Mouse (Mus musculus) spleen, adult 2 months (tissue): ENCODE measurements around the gene Aspdh. TPM values are rescaled to one million over a fixed set of nuclear protein-coding genes. Genes with fewer than 3 reads are reported as not detected.

Source experiments
- DNase-seq, 2 experiments: peaks; one replicate each; pipeline versions ENCODE4 v3.0.0 to v3.0.0-alpha.2; 2012 to 2021; ENCODE audit warnings: low spot score in 2 of 2, low read depth in 1 of 2
- H3K27ac ChIP-seq: fragments of 200-500 bp; 2 replicates; pipeline ENCODE4 v1.5.1; 2012; ENCODE audit warnings: low read length, inconsistent platforms; ENCODE audit not compliant: insufficient read depth
- H3K27me3 ChIP-seq: fragments of 200-500 bp; 2 replicates; pipeline ENCODE4 v1.6.1; 2012; ENCODE audit warnings: mild to moderate bottlenecking, moderate library complexity, low read length, inconsistent platforms; ENCODE audit not compliant: control insufficient read depth, insufficient read depth
- H3K36me3 ChIP-seq: fragments of 200-500 bp; 2 replicates; pipeline ENCODE4 v1.6.1; 2012; ENCODE audit warnings: mild to moderate bottlenecking, low read length, inconsistent platforms; ENCODE audit not compliant: control insufficient read depth, insufficient read depth
- H3K4me1 ChIP-seq: fragments of 200-500 bp; 2 replicates; pipeline ENCODE4 v1.6.1; 2011; ENCODE audit warnings: inconsistent platforms; ENCODE audit not compliant: control insufficient read depth, insufficient read depth, insufficient read length
- H3K4me3 ChIP-seq: fragments of 200-500 bp; 2 replicates; pipeline ENCODE4 v1.5.1; 2011; ENCODE audit warnings: mild to moderate bottlenecking, inconsistent platforms; ENCODE audit not compliant: insufficient read depth, insufficient read length; ENCODE audit errors: extremely low read depth
- CTCF ChIP-seq: fragments of 200-500 bp; IDR thresholded peaks from 2 replicates; pipeline ENCODE4 v1.5.1; 2011; ENCODE audit warnings: mild to moderate bottlenecking, inconsistent platforms; ENCODE audit not compliant: insufficient read depth, insufficient read length, insufficient replicate concordance; ENCODE audit errors: extremely low read depth
- POLR2A ChIP-seq: fragments of 200-500 bp; IDR thresholded peaks from 2 replicates; pipeline ENCODE4 v1.6.1; 2011; ENCODE audit warnings: low read depth, low read length, inconsistent platforms
- WGBS: fragments of 180-500 bp; shearing (Covaris S2); methylation state at CpG from one replicate; pipeline ENCODE4 v1.1.7; 2018; 5-methylcytosine and 5-hydroxymethylcytosine counted together
- polyA plus RNA-seq: library from polyadenylated mRNA; depleted of rRNA; stranded (reverse); fragments of >200 nt; gene quantifications from 2 replicates; pipeline ENCODE4 v1.2.3, GENCODE M21; 2012

Gene Aspdh
- polyA plus RNA-seq, 1 experiment, result not detected

DNA sequence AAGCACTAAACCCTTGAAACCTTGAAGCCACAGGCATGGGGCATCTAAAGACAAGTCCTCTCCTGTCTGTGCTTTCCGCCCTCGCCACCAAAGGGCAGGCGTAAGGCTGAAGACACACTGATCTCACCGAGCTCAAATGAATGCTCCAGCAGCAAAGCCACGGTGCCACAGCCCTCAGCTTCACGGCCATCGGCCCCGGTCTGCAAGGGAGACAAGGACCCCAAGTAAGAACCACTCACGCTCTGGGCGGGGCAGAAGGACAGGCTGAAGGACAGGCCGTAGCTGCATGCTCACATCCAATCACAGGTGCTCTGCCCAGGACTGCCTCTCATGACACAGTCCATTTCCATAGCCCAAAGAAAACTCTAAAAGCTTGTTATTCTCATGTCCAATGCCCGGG, 29.5 kb downstream of the Aspdh start:
- TF ChIP-seq CTCF (no peak), POLR2A (no peak)
- Histone ChIP-seq H3K27me3 (no peaks in the 10 kb centered on the region), H3K36me3 (peaks cover 33% of the 10 kb centered on the region), H3K4me3 (no peak overlapping the region), H3K27ac (no peak overlapping the region), H3K4me1 (no peaks in the 10 kb centered on the region; the same call in 1 of the 2 replicates)
- DNase-seq, result no peak
- WGBS, result 92% methylated on average over 12 of the region's 12 CpGs

DNA sequence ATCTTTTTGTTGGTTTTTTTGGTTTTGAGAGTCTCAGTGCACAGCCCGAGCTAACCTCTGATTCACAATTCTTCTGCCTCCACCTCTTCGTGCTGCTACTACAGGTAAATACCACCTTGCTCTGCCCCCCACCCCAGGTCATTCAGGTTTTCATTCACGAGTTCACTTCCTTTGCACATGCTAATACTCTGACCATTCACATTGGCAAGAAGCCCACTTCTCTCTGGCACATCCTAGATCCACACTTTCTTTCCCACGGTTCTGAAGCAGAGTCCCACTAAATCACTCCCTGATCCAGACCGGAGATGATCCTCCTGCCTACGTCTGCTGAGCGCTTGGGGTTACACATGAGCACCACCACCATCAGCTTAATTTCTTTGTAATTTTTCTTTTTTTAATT, 29.9 kb downstream of the Aspdh start:
- Histone ChIP-seq H3K27ac (no peak overlapping the region), H3K4me3 (no peak overlapping the region)
- 87% methylated on average over 7 of the region's 7 CpGs for WGBS

DNA sequence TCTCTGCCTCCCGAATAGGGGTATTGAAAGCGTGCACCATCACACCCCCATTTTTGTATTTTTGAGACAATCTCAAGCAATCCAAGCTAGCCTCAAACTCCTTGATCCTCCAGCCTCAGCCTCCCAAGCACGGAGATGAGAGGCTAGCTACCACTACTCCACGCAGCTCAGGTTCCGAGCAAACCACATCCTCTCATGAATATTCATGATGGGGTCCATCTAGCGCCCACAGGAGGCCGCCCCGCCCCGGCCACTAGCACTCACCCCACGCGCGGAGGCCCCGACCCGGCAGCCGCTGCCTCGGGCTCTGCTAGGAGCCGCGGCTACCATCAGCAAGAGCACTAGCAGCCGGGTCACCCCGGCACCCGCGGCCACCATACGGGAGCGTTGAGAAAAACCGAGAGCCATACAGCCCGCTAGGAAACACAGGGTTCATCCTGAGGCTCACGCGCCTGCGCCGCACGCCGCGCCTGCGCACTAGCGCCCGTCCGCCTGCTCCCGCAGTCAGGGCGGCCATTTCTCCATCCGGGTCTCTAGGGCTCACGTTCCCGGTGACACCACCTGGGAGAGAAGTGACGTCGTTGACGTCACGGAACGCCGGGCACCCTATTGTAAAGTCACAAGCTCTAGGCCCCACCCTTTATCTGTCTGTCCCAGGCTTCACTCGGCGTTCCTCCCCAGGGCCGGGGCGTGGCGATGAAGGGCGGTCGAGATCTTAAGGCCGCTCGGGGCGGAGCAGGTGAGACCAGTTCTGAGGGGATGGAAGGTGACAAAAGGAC, 31.0 kb downstream of the Aspdh start, which contains the start of the genes Emc10 and Fam71e1:
Gene Emc10, minus strand, starts transcription at position 538 of the 779 bp plus-strand sequence.
Gene Fam71e1, plus strand, starts transcription at position 590 of the 779 bp plus-strand sequence.
- Histone ChIP-seq H3K27me3 (no peaks in the 10 kb centered on the region), H3K27ac (peak within 1 kb of the TSS; percentile 99), H3K4me1 (no peaks in the 10 kb centered on the region; the same call in 1 of the 2 replicates), H3K36me3 (peaks cover 21% of the 10 kb centered on the region), H3K4me3 (peak within 1 kb of the TSS; percentile 79)
- TF ChIP-seq POLR2A (no peak; the same call in 1 of the 2 replicates), CTCF (no peak)
- under 1% methylated on average over 58 of the region's 58 CpGs for WGBS
- peak; percentile 98 to 100 for DNase-seq

More for the DNA sequence above, 29.9 kb downstream of the Aspdh start:
- no peaks in the 10 kb centered on the region; the same call in 1 of the 2 replicates for H3K4me1 ChIP-seq
- peaks cover 31% of the 10 kb centered on the region for H3K36me3 ChIP-seq
- H3K27me3 ChIP-seq, result no peaks in the 10 kb centered on the region
- no peak for DNase-seq
- no peak for TF ChIP-seq POLR2A
- TF ChIP-seq CTCF, result no peak

DNA sequence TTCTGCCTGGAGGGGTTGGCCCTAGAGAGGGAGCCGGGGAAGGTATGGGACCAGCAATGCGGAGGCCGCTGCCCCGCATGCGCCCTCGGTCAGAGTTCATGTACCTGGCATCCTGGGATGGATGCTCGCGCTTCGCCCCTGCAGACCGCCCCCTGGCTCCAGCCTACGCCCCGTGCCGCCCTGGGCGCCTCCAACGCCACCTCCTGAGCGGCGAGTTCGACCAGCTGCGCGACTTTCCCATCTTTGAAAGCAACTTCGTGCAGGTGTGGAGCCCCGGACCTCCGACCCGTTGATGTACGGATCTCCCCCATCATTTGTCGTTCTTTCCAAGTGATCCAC, 31.5 kb downstream of the Aspdh start:
- Histone ChIP-seq H3K27me3 (no peaks in the 10 kb centered on the region), H3K27ac (peak overlapping the region; percentile 89), H3K36me3 (peaks cover 15% of the 10 kb centered on the region), H3K4me1 (no peaks in the 10 kb centered on the region; the same call in 1 of the 2 replicates), H3K4me3 (peak overlapping the region; percentile 79)
- no peak for TF ChIP-seq CTCF
- TF ChIP-seq POLR2A, result no peak
- DNase-seq, result no peak
- 3% methylated on average over 26 of the region's 26 CpGs for WGBS

DNA sequence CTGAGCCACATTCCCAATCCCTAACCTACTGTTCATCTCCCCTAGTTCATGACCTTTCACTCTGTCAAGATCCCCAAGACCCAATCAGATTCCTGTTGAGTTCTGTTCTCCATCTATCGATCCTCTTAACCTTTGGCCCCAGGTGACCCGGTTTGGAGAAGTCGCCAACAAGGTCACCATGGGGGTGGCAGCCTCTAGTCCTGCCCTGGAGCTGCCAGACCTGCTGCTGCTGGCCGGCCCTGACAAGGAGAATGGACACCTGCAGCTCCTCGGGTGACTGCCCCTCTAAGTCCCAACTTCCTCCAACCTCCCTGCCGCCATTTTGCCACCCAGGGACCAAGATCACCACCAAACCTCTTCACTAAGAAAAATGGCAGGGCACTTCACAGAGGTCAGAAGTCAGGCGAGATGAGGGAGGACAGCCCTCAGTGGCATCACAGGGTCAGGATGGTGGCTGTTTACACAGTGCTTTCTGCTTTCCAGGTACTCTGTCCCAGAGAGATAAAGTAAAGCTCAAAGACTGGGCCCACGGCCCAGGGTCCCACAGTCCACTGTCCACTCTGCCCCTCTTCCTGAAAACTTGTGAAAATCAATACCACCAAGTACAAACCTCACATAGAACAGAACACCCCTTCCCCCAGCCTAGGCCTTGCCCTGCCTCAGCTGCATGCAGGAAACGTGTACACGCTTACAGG, 32.3 kb downstream of the Aspdh start:
- Histone ChIP-seq H3K4me1 (no peaks in the 10 kb centered on the region; the same call in 1 of the 2 replicates), H3K36me3 (peaks cover 8% of the 10 kb centered on the region; the same call in 1 of the 2 replicates), H3K4me3 (no peak overlapping the region), H3K27me3 (no peaks in the 10 kb centered on the region), H3K27ac (no peak overlapping the region)
- 92% methylated on average over 10 of the region's 10 CpGs for WGBS
- no peak for DNase-seq
- no peak for TF ChIP-seq CTCF
- no peak for TF ChIP-seq POLR2A

DNA sequence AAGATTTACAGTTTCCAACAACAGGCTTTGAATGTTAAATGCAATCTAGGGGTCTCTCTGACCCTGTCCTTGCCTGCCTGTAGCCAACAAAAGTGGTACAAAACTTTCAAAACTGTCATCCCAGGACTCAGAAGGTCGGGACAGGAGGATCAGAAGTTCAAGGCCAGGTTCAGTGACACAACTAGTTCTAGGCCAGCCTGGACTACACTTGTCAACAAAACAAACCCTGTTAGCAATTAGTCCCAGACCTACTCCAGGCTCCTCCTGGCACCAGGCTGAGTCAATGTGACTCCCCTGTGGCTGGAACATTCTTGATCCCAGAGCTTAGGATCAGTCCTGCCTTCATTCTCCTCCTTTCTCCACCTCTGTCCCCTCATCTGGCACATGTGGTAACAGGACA, 33.7 kb downstream of the Aspdh start:
- DNase-seq, result no peak
- TF ChIP-seq CTCF (no peak), POLR2A (no peak)

More for the DNA sequence above, 33.7 kb downstream of the Aspdh start:
- H3K36me3 ChIP-seq, result 0 out of 2 replicates have a peak, but pooled peaks cover 2% of the 10 kb centered on the region
- no peak overlapping the region for H3K27ac ChIP-seq
- WGBS, result 86% methylated on average over 1 of the region's 1 CpGs
- H3K4me3 ChIP-seq, result no peak overlapping the region
- H3K27me3 ChIP-seq, result no peaks in the 10 kb centered on the region
- no peaks in the 10 kb centered on the region; the same call in 1 of the 2 replicates for H3K4me1 ChIP-seq
